Mouse (Mus musculus): Measurements from ENCODE around the gene Tspan18. TPM values are rescaled to one million over a fixed set of nuclear protein-coding genes. Genes with fewer than 3 reads are reported as not detected.

Gene Tspan18
- polyA plus RNA-seq, 1 experiment from 2014 or later = 48.2 TPM

DNA sequence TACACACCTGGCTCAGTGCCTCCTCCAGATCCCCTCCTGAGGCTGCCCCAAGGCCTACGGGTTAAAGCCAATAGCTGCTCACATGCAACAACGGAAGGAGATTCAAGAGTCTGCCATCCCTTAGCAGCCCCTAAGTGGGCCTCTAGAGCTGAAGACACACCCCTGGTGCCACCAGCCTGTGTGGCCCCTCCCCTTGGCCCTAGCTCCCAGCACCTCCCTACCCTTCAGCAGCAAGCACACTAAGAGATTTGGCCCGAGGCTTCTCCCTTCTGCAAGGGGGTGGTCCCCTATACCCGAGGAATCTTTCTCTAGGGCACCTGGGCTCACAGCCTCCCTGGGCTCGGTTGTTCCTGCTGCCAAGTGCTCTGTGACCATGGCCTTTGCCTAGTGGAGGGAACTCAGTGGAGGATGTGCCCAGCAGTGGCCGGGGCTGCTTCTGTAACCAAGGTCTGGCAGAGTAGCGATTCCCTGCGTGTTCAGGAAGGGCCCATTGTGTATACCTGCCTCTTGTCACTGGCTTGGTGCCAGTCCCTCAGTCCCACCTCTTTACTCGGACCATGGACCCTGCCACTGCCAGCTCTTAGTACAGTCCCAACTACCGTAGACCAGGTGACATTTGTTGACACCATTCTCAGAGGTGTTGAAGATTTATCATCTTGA lies 133.5 kb downstream of the Tspan18 start:
- H3K36me3 ChIP-seq (ENCODE audit: control insufficient read depth, insufficient read depth, low read length) = peaks cover 38% of the 10 kb centered on the region
- peak overlapping the region in 1 of 2 experiments; percentile 28; a peak in 1 of 4 replicates for H3K27ac ChIP-seq (replicated peaks in 1 of 2; ENCODE audit: control insufficient read depth in 1 of 2, insufficient read depth in 1 of 2, low read depth in 2 of 2, low read length in 2 of 2)

DNA sequence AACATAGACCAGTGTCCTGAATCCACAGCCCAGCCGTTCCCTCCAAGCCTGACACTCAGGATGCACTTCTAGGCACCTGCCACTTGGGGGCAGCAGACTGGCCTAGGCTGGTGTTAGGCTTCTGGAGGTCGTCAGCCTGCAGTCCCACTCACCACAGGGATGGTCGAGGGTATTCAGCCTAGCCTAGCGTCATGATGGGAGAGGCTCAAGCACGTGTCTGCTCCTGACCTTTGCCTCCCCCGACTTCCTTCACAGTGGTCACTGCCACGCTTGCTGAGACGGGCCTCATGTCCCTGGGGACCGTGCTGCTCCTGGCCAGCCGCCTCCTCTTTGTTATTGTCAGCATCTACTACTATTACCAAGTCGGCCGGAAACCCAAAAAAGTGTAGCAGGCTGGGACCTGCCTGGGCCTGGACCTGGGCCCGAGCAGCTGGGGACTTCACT lies 134.8 kb downstream of the Tspan18 start:
- ATAC-seq (ENCODE audit: insufficient number of reproducible peaks, insufficient read depth, low FRiP score, low read depth) = peak; percentile 21; the same call in 1 of the 2 replicates
- H3K9ac ChIP-seq (ENCODE audit: low read length) = no peak overlapping the region
- H3K36me3 ChIP-seq (ENCODE audit: control insufficient read depth, insufficient read depth, low read length) = peaks cover 25% of the 10 kb centered on the region
- no peak overlapping the region for H3K4me2 ChIP-seq (ENCODE audit: low read length)
- peaks cover 10 to 20% of the 10 kb centered on the region in 2 experiments; a peak in 2 of 4 replicates for H3K4me1 ChIP-seq (ENCODE audit: control insufficient read depth in 2 of 2, insufficient read depth in 2 of 2, low read length in 2 of 2)
- no peaks in the 10 kb centered on the region for H3K9me3 ChIP-seq (ENCODE audit: control insufficient read depth, low read length)
- H3K27me3 ChIP-seq (ENCODE audit: control insufficient read depth, insufficient read depth, low read length) = 0 out of 2 replicates have a peak, but pooled peaks cover 6% of the 10 kb centered on the region
- H3K27ac ChIP-seq (replicated peaks in 1 of 2; ENCODE audit: control insufficient read depth in 1 of 2, insufficient read depth in 1 of 2, low read depth in 2 of 2, low read length in 2 of 2) = no peak overlapping the region
- 39% methylated on average over 13 of the region's 13 CpGs for WGBS
- no peak overlapping the region for H3K4me3 ChIP-seq (ENCODE audit: control insufficient read depth in 1 of 2, insufficient read depth in 1 of 2, low read depth in 1 of 2, low read length in 2 of 2)

More for the DNA sequence above, 133.5 kb downstream of the Tspan18 start:
- no peak for ATAC-seq (ENCODE audit: insufficient number of reproducible peaks, insufficient read depth, low FRiP score, low read depth)
- no peaks in the 10 kb centered on the region for H3K9me3 ChIP-seq (ENCODE audit: control insufficient read depth, low read length)
- H3K4me2 ChIP-seq (ENCODE audit: low read length) = no peak overlapping the region
- 47% methylated on average over 10 of the region's 10 CpGs for WGBS
- peaks cover 10 to 20% of the 10 kb centered on the region in 2 experiments; a peak in 2 of 4 replicates for H3K4me1 ChIP-seq (ENCODE audit: control insufficient read depth in 2 of 2, insufficient read depth in 2 of 2, low read length in 2 of 2)
- no peak overlapping the region for H3K4me3 ChIP-seq (ENCODE audit: control insufficient read depth in 1 of 2, insufficient read depth in 1 of 2, low read depth in 1 of 2, low read length in 2 of 2)
- no peak overlapping the region for H3K9ac ChIP-seq (ENCODE audit: low read length)
- 0 out of 2 replicates have a peak, but pooled peaks cover 6% of the 10 kb centered on the region for H3K27me3 ChIP-seq (ENCODE audit: control insufficient read depth, insufficient read depth, low read length)

DNA sequence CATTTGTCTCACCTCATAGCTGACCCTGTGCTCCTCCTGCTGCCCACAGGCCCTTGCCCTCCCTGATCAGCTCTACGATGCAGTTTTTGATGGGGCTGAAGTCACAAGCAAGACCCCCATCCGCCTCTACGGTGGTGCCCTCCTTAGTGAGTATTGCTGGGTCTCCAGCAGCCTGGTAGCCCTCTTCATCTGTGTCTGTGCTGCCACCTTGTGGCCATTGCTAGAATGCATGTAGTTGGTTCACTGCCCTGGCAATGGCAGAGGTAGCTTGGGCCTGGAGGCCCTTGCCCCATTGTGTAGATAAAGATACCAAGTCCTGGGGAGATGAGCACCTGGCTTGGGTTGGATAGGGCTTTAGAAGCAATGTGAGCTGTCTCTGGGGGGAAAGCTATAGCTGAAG lies 135.5 kb downstream of the Tspan18 start:
- H3K4me2 ChIP-seq (ENCODE audit: low read length) = no peak overlapping the region
- 0 out of 2 replicates have a peak, but pooled peaks cover 6% of the 10 kb centered on the region for H3K27me3 ChIP-seq (ENCODE audit: control insufficient read depth, insufficient read depth, low read length)
- WGBS = 17% methylated on average over 3 of the region's 3 CpGs
- peaks cover 10 to 20% of the 10 kb centered on the region in 2 experiments; a peak in 2 of 4 replicates for H3K4me1 ChIP-seq (ENCODE audit: control insufficient read depth in 2 of 2, insufficient read depth in 2 of 2, low read length in 2 of 2)
- H3K27ac ChIP-seq (replicated peaks in 1 of 2; ENCODE audit: control insufficient read depth in 1 of 2, insufficient read depth in 1 of 2, low read depth in 2 of 2, low read length in 2 of 2) = no peak overlapping the region
- no peak overlapping the region for H3K9ac ChIP-seq (ENCODE audit: low read length)
- no peak overlapping the region for H3K4me3 ChIP-seq (ENCODE audit: control insufficient read depth in 1 of 2, insufficient read depth in 1 of 2, low read depth in 1 of 2, low read length in 2 of 2)
- no peaks in the 10 kb centered on the region for H3K9me3 ChIP-seq (ENCODE audit: control insufficient read depth, low read length)
- H3K36me3 ChIP-seq (ENCODE audit: control insufficient read depth, insufficient read depth, low read length) = peaks cover 18% of the 10 kb centered on the region
- no peak for ATAC-seq (ENCODE audit: insufficient number of reproducible peaks, insufficient read depth, low FRiP score, low read depth)

DNA sequence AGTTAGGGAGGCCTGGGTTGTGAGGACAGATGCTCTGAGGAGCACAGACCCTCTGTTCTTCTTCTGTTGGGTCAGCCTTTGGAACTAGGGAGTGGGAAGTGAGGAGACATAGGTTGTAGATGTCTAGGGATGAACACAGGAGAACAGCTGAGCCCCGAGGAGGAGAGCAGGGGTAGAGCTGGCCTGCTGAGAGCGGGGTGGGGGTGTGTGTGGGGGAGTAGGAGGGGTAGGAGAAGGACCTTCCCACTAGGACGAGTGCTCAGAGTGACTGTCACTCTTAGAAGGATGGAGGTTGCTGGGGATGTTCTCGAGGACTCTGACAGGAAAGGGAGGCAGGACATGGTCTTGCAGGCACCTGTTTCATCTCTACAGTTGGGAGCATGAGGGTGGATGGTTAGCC lies 140.5 kb downstream of the Tspan18 start:
- Histone ChIP-seq H3K9ac (ENCODE audit: low read length) (no peak overlapping the region), H3K27ac (replicated peaks in 1 of 2; ENCODE audit: control insufficient read depth in 1 of 2, insufficient read depth in 1 of 2, low read depth in 2 of 2, low read length in 2 of 2) (no peak overlapping the region), H3K4me2 (ENCODE audit: low read length) (no peak overlapping the region), H3K4me3 (ENCODE audit: control insufficient read depth in 1 of 2, insufficient read depth in 1 of 2, low read depth in 1 of 2, low read length in 2 of 2) (no peak overlapping the region), H3K36me3 (ENCODE audit: control insufficient read depth, insufficient read depth, low read length) (no peaks in the 10 kb centered on the region), H3K4me1 (ENCODE audit: control insufficient read depth in 2 of 2, insufficient read depth in 2 of 2, low read length in 2 of 2) (peaks cover 4 to 7% of the 10 kb centered on the region in 2 experiments; a peak in 3 of 4 replicates), H3K9me3 (ENCODE audit: control insufficient read depth, low read length) (no peaks in the 10 kb centered on the region), H3K27me3 (ENCODE audit: control insufficient read depth, insufficient read depth, low read length) (0 out of 2 replicates have a peak, but pooled peaks cover 6% of the 10 kb centered on the region)
- WGBS = 54% methylated on average over 4 of the region's 4 CpGs
- no peak for ATAC-seq (ENCODE audit: insufficient number of reproducible peaks, insufficient read depth, low FRiP score, low read depth)

DNA sequence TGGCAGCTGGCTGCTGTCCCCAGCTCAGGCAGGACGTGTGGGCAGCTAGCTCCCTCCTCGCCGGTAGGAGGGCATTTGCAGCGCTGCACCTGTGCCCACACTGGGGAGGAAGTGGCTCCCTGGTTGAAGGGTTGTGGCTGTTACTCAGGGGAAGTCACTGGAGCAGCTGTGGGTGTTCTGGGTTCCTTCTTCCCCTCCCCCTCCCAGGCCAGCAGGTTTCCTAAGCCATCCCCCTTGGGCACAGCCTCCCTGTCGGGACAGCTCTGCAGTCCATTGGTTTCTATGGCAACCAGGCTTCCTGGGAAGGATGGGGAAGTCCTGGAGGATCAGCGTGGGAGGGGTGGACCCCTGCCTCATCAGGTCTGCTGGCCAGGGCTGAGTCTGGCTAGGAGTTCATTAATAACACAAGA lies 141.6 kb downstream of the Tspan18 start:
- Histone ChIP-seq H3K9me3 (ENCODE audit: control insufficient read depth, low read length) (no peaks in the 10 kb centered on the region), H3K4me2 (ENCODE audit: low read length) (no peak overlapping the region), H3K4me1 (ENCODE audit: control insufficient read depth in 2 of 2, insufficient read depth in 2 of 2, low read length in 2 of 2) (peaks cover 4 to 7% of the 10 kb centered on the region in 2 experiments; a peak in 3 of 4 replicates), H3K9ac (ENCODE audit: low read length) (no peak overlapping the region), H3K4me3 (ENCODE audit: control insufficient read depth in 1 of 2, insufficient read depth in 1 of 2, low read depth in 1 of 2, low read length in 2 of 2) (no peak overlapping the region), H3K27me3 (ENCODE audit: control insufficient read depth, insufficient read depth, low read length) (0 out of 2 replicates have a peak, but pooled peaks cover 6% of the 10 kb centered on the region), H3K27ac (replicated peaks in 1 of 2; ENCODE audit: control insufficient read depth in 1 of 2, insufficient read depth in 1 of 2, low read depth in 2 of 2, low read length in 2 of 2) (no peak overlapping the region), H3K36me3 (ENCODE audit: control insufficient read depth, insufficient read depth, low read length) (no peaks in the 10 kb centered on the region)
- 36% methylated on average over 6 of the region's 6 CpGs for WGBS
- ATAC-seq (ENCODE audit: insufficient number of reproducible peaks, insufficient read depth, low FRiP score, low read depth) = no peak

DNA sequence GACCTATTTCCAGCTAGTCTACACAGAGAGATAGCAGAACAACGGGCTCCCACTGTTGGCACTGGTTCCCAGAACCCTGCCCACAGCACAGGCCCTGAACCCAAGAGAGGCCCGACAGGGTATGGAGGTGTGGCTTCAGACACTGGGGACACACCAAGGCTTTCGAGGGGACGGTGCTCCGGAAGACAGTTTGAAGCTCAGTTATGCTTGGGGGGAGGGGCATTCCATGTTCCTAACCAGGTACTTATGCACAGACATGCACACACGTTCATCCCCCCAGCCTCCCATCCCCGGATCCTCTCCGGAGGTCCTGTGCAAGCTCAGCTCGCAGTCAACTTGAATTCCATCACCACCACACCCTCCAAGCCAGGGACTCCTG lies 142.1 kb downstream of the Tspan18 start:
- no peak for ATAC-seq (ENCODE audit: insufficient number of reproducible peaks, insufficient read depth, low FRiP score, low read depth)
- WGBS = 50% methylated on average over 9 of the region's 9 CpGs
- H3K27me3 ChIP-seq (ENCODE audit: control insufficient read depth, insufficient read depth, low read length) = 0 out of 2 replicates have a peak, but pooled peaks cover 6% of the 10 kb centered on the region
- H3K4me3 ChIP-seq (ENCODE audit: control insufficient read depth in 1 of 2, insufficient read depth in 1 of 2, low read depth in 1 of 2, low read length in 2 of 2) = no peak overlapping the region
- H3K36me3 ChIP-seq (ENCODE audit: control insufficient read depth, insufficient read depth, low read length) = no peaks in the 10 kb centered on the region
- no peak overlapping the region for H3K9ac ChIP-seq (ENCODE audit: low read length)
- H3K27ac ChIP-seq (replicated peaks in 1 of 2; ENCODE audit: control insufficient read depth in 1 of 2, insufficient read depth in 1 of 2, low read depth in 2 of 2, low read length in 2 of 2) = no peak overlapping the region
- no peak overlapping the region for H3K4me2 ChIP-seq (ENCODE audit: low read length)
- H3K4me1 ChIP-seq (ENCODE audit: control insufficient read depth in 2 of 2, insufficient read depth in 2 of 2, low read length in 2 of 2) = peaks cover 4 to 7% of the 10 kb centered on the region in 2 experiments; a peak in 3 of 4 replicates
- H3K9me3 ChIP-seq (ENCODE audit: control insufficient read depth, low read length) = no peaks in the 10 kb centered on the region

DNA sequence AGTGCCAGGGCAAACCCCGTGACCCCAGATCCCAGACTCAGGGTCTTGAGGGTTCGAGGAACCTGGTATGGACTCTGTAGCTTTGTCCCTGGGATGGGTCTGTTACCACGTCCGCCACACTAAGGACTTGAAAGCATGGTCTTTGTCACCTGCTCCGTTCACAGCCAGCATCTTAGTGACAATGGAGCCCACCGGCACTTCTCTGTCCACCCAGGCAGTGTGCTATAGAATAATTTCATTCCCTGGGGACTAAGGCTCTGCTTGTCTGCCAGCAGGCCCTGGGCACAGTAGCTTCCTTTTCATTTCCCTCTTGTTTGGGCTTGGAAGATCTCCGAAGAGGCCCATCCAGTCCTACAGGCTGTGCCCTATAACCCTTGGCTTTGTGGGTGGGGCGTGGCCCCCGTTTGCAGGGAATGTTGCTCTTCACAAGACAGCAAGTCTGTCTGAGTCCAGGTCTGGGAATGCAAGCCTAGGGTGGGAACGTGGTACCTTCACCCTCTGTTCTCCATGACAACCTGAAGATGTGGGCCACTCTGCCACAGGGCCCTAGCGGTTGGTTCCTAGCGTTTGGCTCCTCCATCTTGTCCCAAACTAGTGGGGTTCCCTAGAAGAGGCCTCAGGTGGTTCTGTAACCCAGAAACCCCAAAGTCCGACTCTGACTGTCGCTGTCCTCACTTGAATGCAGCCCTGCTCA lies 142.7 kb downstream of the Tspan18 start:
- WGBS = 77% methylated on average over 14 of the region's 14 CpGs
- H3K27ac ChIP-seq (replicated peaks in 1 of 2; ENCODE audit: control insufficient read depth in 1 of 2, insufficient read depth in 1 of 2, low read depth in 2 of 2, low read length in 2 of 2) = no peak overlapping the region
- no peak overlapping the region for H3K9ac ChIP-seq (ENCODE audit: low read length)
- H3K4me3 ChIP-seq (ENCODE audit: control insufficient read depth in 1 of 2, insufficient read depth in 1 of 2, low read depth in 1 of 2, low read length in 2 of 2) = no peak overlapping the region
- peaks cover 6% of the 10 kb centered on the region; the same call in 1 of the 2 replicates for H3K27me3 ChIP-seq (ENCODE audit: control insufficient read depth, insufficient read depth, low read length)
- ATAC-seq (ENCODE audit: insufficient number of reproducible peaks, insufficient read depth, low FRiP score, low read depth) = no peak
- no peak overlapping the region for H3K4me2 ChIP-seq (ENCODE audit: low read length)
- H3K9me3 ChIP-seq (ENCODE audit: control insufficient read depth, low read length) = no peaks in the 10 kb centered on the region
- no peaks in the 10 kb centered on the region for H3K36me3 ChIP-seq (ENCODE audit: control insufficient read depth, insufficient read depth, low read length)
- H3K4me1 ChIP-seq (ENCODE audit: control insufficient read depth in 2 of 2, insufficient read depth in 2 of 2, low read length in 2 of 2) = peaks cover 4 to 7% of the 10 kb centered on the region in 2 experiments; a peak in 3 of 4 replicates
